Mouse (Mus musculus) T-helper 17 cell (primary cell): ENCODE data around the gene Gm3147.
"Not testable (repeated sequence)": the region's sequence is repeated elsewhere in the genome, so short reads cannot be mapped to it uniquely, and the experiment has no call there.

Experiments used
- in situ Hi-C, 2 experiments: fragments of 300-600 bp; cut with MboI, MseI; formaldehyde crosslinking; loops; 1 replicate in 1 of 2; 2 replicates in 1 of 2; pipeline ENCODE4 v1.15.1; 2025; ENCODE audit warnings: high pct_unique_total_duplicates in 2 of 2

The Gm3147 gene

GRCm38 (mm10) chr5:94616242-94616641, at the start of gene Gm3147:
Gene Gm3147, minus strand, starts transcription at chr5:94616342.
- in situ Hi-C loops, result not testable (repeated sequence)

DNA sequence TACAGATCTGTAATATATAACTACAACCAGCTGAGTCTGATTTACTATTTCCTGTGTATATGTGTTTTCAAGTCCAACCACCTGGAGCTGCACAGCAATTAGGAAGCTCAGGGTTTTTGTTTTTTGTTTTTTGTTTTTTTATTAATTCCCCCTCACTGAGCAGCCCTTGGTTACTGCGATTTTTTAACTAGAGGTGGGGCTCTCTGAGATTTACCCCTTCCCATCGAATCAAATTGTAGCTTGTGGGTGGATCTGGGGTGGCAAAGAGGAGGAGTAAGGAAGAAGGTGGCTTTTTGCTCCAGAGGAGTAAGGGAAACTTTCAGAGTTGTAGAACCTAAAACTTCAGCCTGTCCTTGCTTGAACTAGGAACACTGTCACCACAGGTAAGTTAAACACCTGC, 31.9 kb upstream of the Gm3147 start, which contains the start of gene Gm6205:
Gm6205 (plus strand) TSS at position 301 of the 400 bp plus-strand sequence.
- in situ Hi-C loops, result not testable (repeated sequence)

DNA sequence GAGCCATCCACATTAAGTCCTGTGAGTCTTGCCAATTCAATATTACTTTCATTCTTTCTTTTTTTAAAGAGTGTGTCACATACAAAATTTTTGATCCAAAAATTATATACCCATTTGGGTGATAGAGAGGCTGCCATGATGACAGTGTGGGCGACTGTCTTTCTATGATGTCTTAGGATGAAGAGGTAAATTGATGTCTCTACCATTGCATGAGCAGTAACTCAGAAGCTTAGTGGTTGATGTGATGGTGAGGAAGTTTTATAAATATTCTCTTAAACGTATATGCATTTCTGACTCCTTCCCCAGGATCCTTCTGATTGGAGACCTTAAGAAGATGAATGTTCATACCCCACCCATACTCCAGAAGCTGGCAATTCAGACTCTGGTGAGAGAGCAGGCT, 7.5 kb upstream of the Gm3147 start, which contains the start of gene Gm6509:
Gm6509 (plus strand) TSS at position 301 of the 400 bp plus-strand sequence.
- in situ Hi-C loops, result not testable (repeated sequence)
